Mouse (Mus musculus): ENCODE data around the gene Bcas3. TPM values are rescaled to one million over a fixed set of nuclear protein-coding genes. Genes with fewer than 3 reads are reported as not detected.
A peak's percentile ranks its signal among the peaks of the same experiment; 100 is the strongest.

The Bcas3 gene
- polyA plus RNA-seq, 1 experiment from 2014 or later, result 13.6 TPM

GRCm38 (mm10) chr11:85836523-85837290 lies 483.7 kb downstream of the Bcas3 start:
- no peaks in the 10 kb centered on the region for H3K36me3 ChIP-seq (replicated peaks; ENCODE audit: insufficient read depth, low read length)
- peaks cover 96% of the 10 kb centered on the region for H3K27me3 ChIP-seq (ENCODE audit: insufficient read depth, low read length)
- H3K4me2 ChIP-seq (ENCODE audit: low read depth, low read length), result no peak overlapping the region; the same call in 1 of the 2 replicates
- H3K9ac ChIP-seq (replicated peaks), result no peak overlapping the region
- no peak overlapping the region for H3K27ac ChIP-seq (ENCODE audit: low read depth)
- no peak for DNase-seq
- H3K4me3 ChIP-seq (ENCODE audit: low read depth, low read length), result peak overlapping the region; percentile 19; the same call in 1 of the 2 replicates
- H3K9me3 ChIP-seq (ENCODE audit: low read length), result no peaks in the 10 kb centered on the region
- ATAC-seq, result no peak
- TF ChIP-seq CTCF (IDR thresholded peaks at IDR 0.05; ENCODE audit: low read depth) (no peak), EP300 (IDR thresholded peaks at IDR 0.05; ENCODE audit: low read depth) (no peak)
- 8% methylated on average over 32 of the region's 32 CpGs for WGBS (ENCODE audit: insufficient replicate concordance)
- peaks cover 11% of the 10 kb centered on the region for H3K4me1 ChIP-seq (ENCODE audit: insufficient read depth)

- H3K4me3 ChIP-seq (ENCODE audit: low read depth, low read length), result peak overlapping the region; percentile 19; the same call in 1 of the 2 replicates
- peak overlapping the region; percentile 18 for H3K4me2 ChIP-seq (ENCODE audit: low read depth, low read length)
- H3K36me3 ChIP-seq (replicated peaks; ENCODE audit: insufficient read depth, low read length), result no peaks in the 10 kb centered on the region
- H3K4me1 ChIP-seq (ENCODE audit: insufficient read depth), result peaks cover 11% of the 10 kb centered on the region
- ATAC-seq (no peak), DNase-seq (no peak)
- TF ChIP-seq CTCF (IDR thresholded peaks at IDR 0.05; ENCODE audit: low read depth) (no peak), EP300 (IDR thresholded peaks at IDR 0.05; ENCODE audit: low read depth) (no peak)
- 8% methylated on average over 17 of the region's 18 CpGs for WGBS (ENCODE audit: insufficient replicate concordance)
- no peak overlapping the region for H3K27ac ChIP-seq (ENCODE audit: low read depth)
- peaks cover 96% of the 10 kb centered on the region for H3K27me3 ChIP-seq (ENCODE audit: insufficient read depth, low read length)
- H3K9ac ChIP-seq (replicated peaks), result no peak overlapping the region
- no peaks in the 10 kb centered on the region for H3K9me3 ChIP-seq (ENCODE audit: low read length)
These were observed 484.3 kb downstream of the Bcas3 start for GRCm38 (mm10) chr11:85837291-85837647.

- H3K4me2 ChIP-seq (ENCODE audit: low read depth, low read length), result peak overlapping the region; percentile 18; the same call in 1 of the 2 replicates
- peak overlapping the region; percentile 38; the same call in 1 of the 2 replicates for H3K9ac ChIP-seq (replicated peaks)
- TF ChIP-seq EP300 (IDR thresholded peaks at IDR 0.05; ENCODE audit: low read depth) (no peak), CTCF (IDR thresholded peaks at IDR 0.05; ENCODE audit: low read depth) (no peak)
- WGBS (ENCODE audit: insufficient replicate concordance), result 13% methylated on average over 64 of the region's 67 CpGs
- ATAC-seq (no peak), DNase-seq (no peak)
- H3K4me3 ChIP-seq (ENCODE audit: low read depth, low read length), result peak overlapping the region; percentile 19; the same call in 1 of the 2 replicates
- peaks cover 97% of the 10 kb centered on the region for H3K27me3 ChIP-seq (ENCODE audit: insufficient read depth, low read length)
- peaks cover 10% of the 10 kb centered on the region for H3K4me1 ChIP-seq (ENCODE audit: insufficient read depth)
- no peaks in the 10 kb centered on the region for H3K36me3 ChIP-seq (replicated peaks; ENCODE audit: insufficient read depth, low read length)
- H3K27ac ChIP-seq (ENCODE audit: low read depth), result no peak overlapping the region
- no peaks in the 10 kb centered on the region for H3K9me3 ChIP-seq (ENCODE audit: low read length)
These were observed 484.9 kb downstream of the Bcas3 start for GRCm38 (mm10) chr11:85837648-85838423.

GRCm38 (mm10) chr11:85838424-85839257 lies 485.7 kb downstream of the Bcas3 start:
- TF ChIP-seq CTCF (IDR thresholded peaks at IDR 0.05; ENCODE audit: low read depth) (no peak), EP300 (IDR thresholded peaks at IDR 0.05; ENCODE audit: low read depth) (no peak)
- Histone ChIP-seq H3K4me3 (ENCODE audit: low read depth, low read length) (no peak overlapping the region), H3K9me3 (ENCODE audit: low read length) (no peaks in the 10 kb centered on the region), H3K4me2 (ENCODE audit: low read depth, low read length) (no peak overlapping the region), H3K27ac (ENCODE audit: low read depth) (no peak overlapping the region), H3K36me3 (replicated peaks; ENCODE audit: insufficient read depth, low read length) (no peaks in the 10 kb centered on the region), H3K9ac (replicated peaks) (no peak overlapping the region), H3K27me3 (ENCODE audit: insufficient read depth, low read length) (peaks cover 100% of the 10 kb centered on the region), H3K4me1 (ENCODE audit: insufficient read depth) (peaks cover 14% of the 10 kb centered on the region)
- no peak for ATAC-seq
- DNase-seq, result no peak
- WGBS (ENCODE audit: insufficient replicate concordance), result 15% methylated on average over 20 of the region's 20 CpGs

GRCm38 (mm10) chr11:85839258-85840030 lies 486.5 kb downstream of the Bcas3 start:
- H3K4me1 ChIP-seq (ENCODE audit: insufficient read depth), result peaks cover 21% of the 10 kb centered on the region
- H3K27me3 ChIP-seq (ENCODE audit: insufficient read depth, low read length), result peaks cover 99% of the 10 kb centered on the region
- no peak for ATAC-seq
- WGBS (ENCODE audit: insufficient replicate concordance), result 14% methylated on average over 7 of the region's 7 CpGs
- no peak overlapping the region for H3K27ac ChIP-seq (ENCODE audit: low read depth)
- no peak for DNase-seq
- no peaks in the 10 kb centered on the region for H3K9me3 ChIP-seq (ENCODE audit: low read length)
- TF ChIP-seq CTCF (IDR thresholded peaks at IDR 0.05; ENCODE audit: low read depth) (no peak), EP300 (IDR thresholded peaks at IDR 0.05; ENCODE audit: low read depth) (no peak)
- H3K4me2 ChIP-seq (ENCODE audit: low read depth, low read length), result no peak overlapping the region
- H3K4me3 ChIP-seq (ENCODE audit: low read depth, low read length), result no peak overlapping the region
- H3K36me3 ChIP-seq (replicated peaks; ENCODE audit: insufficient read depth, low read length), result no peaks in the 10 kb centered on the region
- H3K9ac ChIP-seq (replicated peaks), result no peak overlapping the region
